Mouse (Mus musculus): Measurements from ENCODE around the gene Gm10477. TPM values are rescaled to one million over a fixed set of nuclear protein-coding genes. Genes with fewer than 3 reads are reported as not detected.
"Not testable (repeated sequence)": the region's sequence is repeated elsewhere in the genome, so short reads cannot be mapped to it uniquely, and the experiment has no call there.

The Gm10477 gene
- polyA plus RNA-seq (2012; fragmentation: generic; extraction: Trizol) = not detected
- long read RNA-seq, experiment 1 = 0 reads
- long read RNA-seq, experiment 2 = 0 reads

DNA sequence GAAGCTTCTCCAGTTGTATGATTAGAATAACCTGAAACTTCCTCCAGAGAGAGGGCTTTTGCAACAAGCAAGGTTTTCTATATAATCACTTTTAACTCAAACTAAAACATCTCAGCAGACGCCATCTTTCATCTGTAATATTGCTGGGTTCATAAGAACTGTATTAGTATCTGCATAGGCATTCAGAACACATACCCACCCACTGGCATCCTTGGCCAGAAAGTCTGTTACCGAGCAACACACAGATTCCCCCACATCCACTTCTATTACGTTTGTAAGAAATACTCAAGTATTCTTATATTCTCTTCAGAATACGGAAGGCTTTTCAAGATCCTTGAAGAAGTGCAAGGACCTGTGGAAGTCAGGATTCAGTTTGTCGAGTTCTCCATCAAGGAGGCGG lies at the start of gene Gm10477:
Gene Gm10477 (plus strand): TSS at position 301 of the 400 bp plus-strand sequence.
- H3K4me3 ChIP-seq (ENCODE audit: insufficient read depth, poor library complexity, severe bottlenecking); H3K27me3 ChIP-seq (ENCODE audit: control insufficient read depth, insufficient read depth, insufficient read length); H3K79me2 ChIP-seq (ENCODE audit: control insufficient read depth, insufficient read depth); H3K36me3 ChIP-seq (ENCODE audit: control insufficient read depth, insufficient read depth); H3ac ChIP-seq (ENCODE audit: control insufficient read depth, insufficient read length, low read depth); H3K79me3 ChIP-seq (ENCODE audit: low read depth): not testable (repeated sequence)

DNA sequence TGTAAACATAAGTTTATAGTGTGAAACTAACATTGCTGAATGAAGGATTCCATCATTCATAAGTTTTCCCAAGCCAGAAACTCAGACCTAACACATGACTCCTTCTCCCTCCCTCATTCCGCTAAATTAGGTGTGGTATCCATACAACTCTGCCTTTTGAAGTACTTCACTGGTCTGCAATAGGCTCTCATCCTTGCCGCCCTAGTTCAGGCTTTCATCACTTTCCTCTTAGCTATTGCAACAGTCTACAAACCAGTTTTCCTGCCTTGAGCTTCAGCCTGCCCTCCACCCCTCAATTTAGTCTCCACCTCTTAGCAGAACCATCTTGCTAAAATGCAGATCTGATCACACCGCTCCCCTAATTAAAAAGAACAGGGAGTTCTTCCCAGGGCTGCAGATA lies 47.0 kb upstream of the Gm10477 start:
- Histone ChIP-seq H3K36me3 (ENCODE audit: control insufficient read depth, insufficient read depth) (no peaks in the 10 kb centered on the region), H3K79me2 (ENCODE audit: control insufficient read depth, insufficient read depth) (no peaks in the 10 kb centered on the region), H3K4me3 (ENCODE audit: insufficient read depth, poor library complexity, severe bottlenecking) (no peak overlapping the region), H3ac (ENCODE audit: control insufficient read depth, insufficient read length, low read depth) (no peak overlapping the region), H3K27me3 (ENCODE audit: control insufficient read depth, insufficient read depth, insufficient read length) (no peaks in the 10 kb centered on the region), H3K79me3 (ENCODE audit: low read depth) (no peaks in the 10 kb centered on the region)
- no peak for TF ChIP-seq MYOG (IDR thresholded peaks at IDR 0.05; ENCODE audit: control insufficient read depth, extremely low read depth, insufficient read length)
- no peak for TF ChIP-seq CEBPB (IDR thresholded peaks at IDR 0.05; ENCODE audit: low read depth)
- TF ChIP-seq FOSL1 (IDR thresholded peaks at IDR 0.05; ENCODE audit: insufficient read depth, low read length, poor library complexity, severe bottlenecking) = no peak
- TF ChIP-seq USF1 (IDR thresholded peaks at IDR 0.05; ENCODE audit: low read depth) = no peak
- TF ChIP-seq MAX (IDR thresholded peaks at IDR 0.05) = no peak
- TF ChIP-seq CTCF (IDR thresholded peaks at IDR 0.05; ENCODE audit: control insufficient read depth, insufficient read depth, insufficient read length) = no peak
- no peak for TF ChIP-seq MYOD1 (IDR thresholded peaks at IDR 0.05; ENCODE audit: control insufficient read depth, insufficient read length, low read depth)

DNA sequence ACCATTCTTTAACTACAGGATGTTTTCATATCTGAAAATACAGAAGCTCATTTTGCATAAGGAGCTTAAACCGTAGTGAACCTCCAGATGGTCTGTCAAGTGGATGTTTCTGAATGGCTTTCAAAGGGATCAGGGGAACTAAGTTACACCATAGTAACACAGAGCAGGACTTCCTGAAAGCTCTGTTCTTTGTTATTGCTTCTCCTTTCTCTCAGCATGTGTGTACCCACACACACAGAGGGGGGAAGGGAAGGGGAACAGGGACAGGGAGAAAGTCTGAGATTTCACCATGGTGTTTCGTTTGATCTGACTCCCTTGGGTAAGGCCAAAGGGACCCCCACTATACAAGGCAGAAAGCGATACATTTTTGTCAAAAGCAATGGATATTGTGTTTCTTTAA lies 42.6 kb upstream of the Gm10477 start:
- H3ac ChIP-seq (ENCODE audit: control insufficient read depth, insufficient read length, low read depth) = no peak overlapping the region
- H3K79me2 ChIP-seq (ENCODE audit: control insufficient read depth, insufficient read depth) = no peaks in the 10 kb centered on the region
- no peak for TF ChIP-seq MAX (IDR thresholded peaks at IDR 0.05)
- no peaks in the 10 kb centered on the region for H3K36me3 ChIP-seq (ENCODE audit: control insufficient read depth, insufficient read depth)
- H3K27me3 ChIP-seq (ENCODE audit: control insufficient read depth, insufficient read depth, insufficient read length) = no peaks in the 10 kb centered on the region
- H3K4me3 ChIP-seq (ENCODE audit: insufficient read depth, poor library complexity, severe bottlenecking) = no peak overlapping the region
- no peaks in the 10 kb centered on the region for H3K79me3 ChIP-seq (ENCODE audit: low read depth)

DNA sequence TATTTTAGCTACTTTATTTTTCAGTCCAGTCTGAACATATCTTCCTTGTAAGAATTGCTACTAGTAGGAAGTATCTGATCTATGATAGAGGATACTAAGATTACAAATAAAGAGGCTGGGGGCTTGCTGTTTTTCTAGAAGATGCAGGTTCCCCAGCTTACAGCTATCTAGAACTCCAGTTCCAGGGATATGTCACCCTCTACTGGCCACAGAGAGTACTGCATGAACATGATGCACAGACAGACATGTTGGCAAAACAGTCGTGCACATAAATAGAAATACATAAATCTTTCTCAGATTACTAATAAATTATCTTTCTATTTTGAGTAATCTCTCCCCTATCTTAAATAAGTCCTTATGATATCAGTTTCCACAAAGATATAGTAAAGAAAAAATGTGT lies 34.8 kb upstream of the Gm10477 start:
- H3K79me2 ChIP-seq (ENCODE audit: control insufficient read depth, insufficient read depth) = no peaks in the 10 kb centered on the region
- TF ChIP-seq CTCF (IDR thresholded peaks at IDR 0.05; ENCODE audit: control insufficient read depth, insufficient read depth, insufficient read length) (peak; percentile 3), FOSL1 (IDR thresholded peaks at IDR 0.05; ENCODE audit: insufficient read depth, low read length, poor library complexity, severe bottlenecking) (no peak)
- no peaks in the 10 kb centered on the region for H3K36me3 ChIP-seq (ENCODE audit: control insufficient read depth, insufficient read depth)
- H3K79me3 ChIP-seq (ENCODE audit: low read depth) = no peaks in the 10 kb centered on the region
- no peaks in the 10 kb centered on the region for H3K27me3 ChIP-seq (ENCODE audit: control insufficient read depth, insufficient read depth, insufficient read length)
- H3ac ChIP-seq (ENCODE audit: control insufficient read depth, insufficient read length, low read depth) = no peak overlapping the region
- H3K4me3 ChIP-seq (ENCODE audit: insufficient read depth, poor library complexity, severe bottlenecking) = no peak overlapping the region

DNA sequence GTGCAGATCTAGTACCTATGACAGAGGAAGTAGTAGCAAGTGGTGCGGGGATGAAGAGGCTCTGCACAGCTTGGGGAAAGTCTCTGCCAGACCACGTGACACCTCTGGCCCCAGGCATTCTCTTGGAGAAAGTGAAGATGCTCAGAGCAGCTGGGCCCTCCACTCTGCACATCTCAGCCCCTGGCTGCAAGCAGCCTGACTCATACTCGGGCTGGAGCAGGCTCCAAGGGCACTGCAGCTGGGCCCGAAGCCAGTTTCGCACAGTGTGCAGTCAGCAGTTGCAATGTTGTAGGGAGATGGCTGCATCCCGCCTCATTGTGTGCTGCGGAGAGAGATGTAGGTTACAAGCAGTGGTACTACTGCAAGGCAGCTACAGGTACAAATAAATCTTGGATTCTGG lies 27.3 kb upstream of the Gm10477 start:
- no peaks in the 10 kb centered on the region for H3K27me3 ChIP-seq (ENCODE audit: control insufficient read depth, insufficient read depth, insufficient read length)
- no peak overlapping the region for H3ac ChIP-seq (ENCODE audit: control insufficient read depth, insufficient read length, low read depth)
- H3K36me3 ChIP-seq (ENCODE audit: control insufficient read depth, insufficient read depth) = no peaks in the 10 kb centered on the region
- TF ChIP-seq USF1 (IDR thresholded peaks at IDR 0.05; ENCODE audit: low read depth) = no peak
- no peak for TF ChIP-seq FOSL1 (IDR thresholded peaks at IDR 0.05; ENCODE audit: insufficient read depth, low read length, poor library complexity, severe bottlenecking)
- TF ChIP-seq CEBPB (IDR thresholded peaks at IDR 0.05; ENCODE audit: low read depth) = no peak
- TF ChIP-seq CTCF (IDR thresholded peaks at IDR 0.05; ENCODE audit: control insufficient read depth, insufficient read depth, insufficient read length) = no peak
- TF ChIP-seq MAX (IDR thresholded peaks at IDR 0.05) = no peak
- no peak for TF ChIP-seq MYOD1 (IDR thresholded peaks at IDR 0.05; ENCODE audit: control insufficient read depth, insufficient read length, low read depth)
- TF ChIP-seq MYOG (IDR thresholded peaks at IDR 0.05; ENCODE audit: control insufficient read depth, extremely low read depth, insufficient read length) = no peak
- no peak overlapping the region for H3K4me3 ChIP-seq (ENCODE audit: insufficient read depth, poor library complexity, severe bottlenecking)
- no peaks in the 10 kb centered on the region for H3K79me3 ChIP-seq (ENCODE audit: low read depth)
- no peaks in the 10 kb centered on the region for H3K79me2 ChIP-seq (ENCODE audit: control insufficient read depth, insufficient read depth)

DNA sequence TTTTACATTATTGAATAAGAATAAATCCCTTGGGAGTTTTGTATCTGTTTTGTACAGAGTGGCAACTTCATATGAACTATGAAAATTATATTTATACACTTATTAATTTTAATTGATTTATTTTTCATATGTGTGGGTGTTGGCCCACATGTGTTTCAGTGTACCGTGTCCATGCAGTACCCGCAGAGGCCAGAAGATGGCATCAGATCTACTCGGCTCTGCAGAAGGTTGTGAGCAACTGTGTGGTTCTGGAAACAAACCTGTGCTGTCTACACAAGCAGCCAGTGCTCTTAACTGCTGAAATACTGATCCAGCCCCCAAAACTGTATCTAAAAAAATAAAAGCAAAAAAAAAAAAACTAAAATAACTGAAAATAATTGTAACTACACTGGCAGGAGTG lies 6.7 kb downstream of the Gm10477 start:
- no peaks in the 10 kb centered on the region for H3K79me3 ChIP-seq (ENCODE audit: low read depth)
- no peaks in the 10 kb centered on the region for H3K27me3 ChIP-seq (ENCODE audit: control insufficient read depth, insufficient read depth, insufficient read length)
- H3K4me3 ChIP-seq (ENCODE audit: insufficient read depth, poor library complexity, severe bottlenecking) = no peak overlapping the region
- TF ChIP-seq CTCF (IDR thresholded peaks at IDR 0.05; ENCODE audit: control insufficient read depth, insufficient read depth, insufficient read length) (peak; percentile 44), MYOD1 (IDR thresholded peaks at IDR 0.05; ENCODE audit: control insufficient read depth, insufficient read length, low read depth) (no peak), MYOG (IDR thresholded peaks at IDR 0.05; ENCODE audit: control insufficient read depth, extremely low read depth, insufficient read length) (no peak)
- no peaks in the 10 kb centered on the region for H3K79me2 ChIP-seq (ENCODE audit: control insufficient read depth, insufficient read depth)
- no peaks in the 10 kb centered on the region for H3K36me3 ChIP-seq (ENCODE audit: control insufficient read depth, insufficient read depth)
- no peak overlapping the region for H3ac ChIP-seq (ENCODE audit: control insufficient read depth, insufficient read length, low read depth)

DNA sequence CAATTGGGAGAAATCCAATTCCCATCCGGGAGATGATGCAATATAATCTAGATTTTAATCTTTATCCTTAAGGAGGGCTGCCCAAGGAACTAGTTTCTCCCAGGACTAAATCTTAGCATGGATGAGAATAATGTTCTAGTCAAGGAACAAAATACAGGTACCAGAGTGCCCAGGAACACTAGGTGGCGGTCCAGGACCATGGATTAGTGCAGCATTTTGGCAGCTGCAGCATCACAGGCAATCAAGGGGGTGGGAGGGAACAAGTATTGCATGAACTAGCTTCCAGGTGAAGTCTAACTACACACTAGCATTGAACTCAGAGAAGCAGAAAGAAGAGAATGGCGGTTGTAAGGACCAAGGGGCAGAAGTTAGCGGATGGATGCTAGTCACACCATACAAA lies 12.6 kb downstream of the Gm10477 start:
- Histone ChIP-seq H3K27me3 (ENCODE audit: control insufficient read depth, insufficient read depth, insufficient read length) (no peaks in the 10 kb centered on the region), H3K4me3 (ENCODE audit: insufficient read depth, poor library complexity, severe bottlenecking) (no peak overlapping the region), H3K79me3 (ENCODE audit: low read depth) (no peaks in the 10 kb centered on the region), H3K36me3 (ENCODE audit: control insufficient read depth, insufficient read depth) (no peaks in the 10 kb centered on the region), H3ac (ENCODE audit: control insufficient read depth, insufficient read length, low read depth) (no peak overlapping the region), H3K79me2 (ENCODE audit: control insufficient read depth, insufficient read depth) (no peaks in the 10 kb centered on the region)
- TF ChIP-seq MYOD1 (IDR thresholded peaks at IDR 0.05; ENCODE audit: control insufficient read depth, insufficient read length, low read depth) = no peak
- TF ChIP-seq USF1 (IDR thresholded peaks at IDR 0.05; ENCODE audit: low read depth) = no peak
- peak; percentile 3 for TF ChIP-seq CTCF (IDR thresholded peaks at IDR 0.05; ENCODE audit: control insufficient read depth, insufficient read depth, insufficient read length)
- no peak for TF ChIP-seq FOSL1 (IDR thresholded peaks at IDR 0.05; ENCODE audit: insufficient read depth, low read length, poor library complexity, severe bottlenecking)
- no peak for TF ChIP-seq MYOG (IDR thresholded peaks at IDR 0.05; ENCODE audit: control insufficient read depth, extremely low read depth, insufficient read length)
- TF ChIP-seq MAX (IDR thresholded peaks at IDR 0.05) = no peak
- TF ChIP-seq CEBPB (IDR thresholded peaks at IDR 0.05; ENCODE audit: low read depth) = no peak

Measured in C2C12 (cell line).